Comparison of ENCODE assay signal across 8 mouse cellular contexts in the genomic region with DNA sequence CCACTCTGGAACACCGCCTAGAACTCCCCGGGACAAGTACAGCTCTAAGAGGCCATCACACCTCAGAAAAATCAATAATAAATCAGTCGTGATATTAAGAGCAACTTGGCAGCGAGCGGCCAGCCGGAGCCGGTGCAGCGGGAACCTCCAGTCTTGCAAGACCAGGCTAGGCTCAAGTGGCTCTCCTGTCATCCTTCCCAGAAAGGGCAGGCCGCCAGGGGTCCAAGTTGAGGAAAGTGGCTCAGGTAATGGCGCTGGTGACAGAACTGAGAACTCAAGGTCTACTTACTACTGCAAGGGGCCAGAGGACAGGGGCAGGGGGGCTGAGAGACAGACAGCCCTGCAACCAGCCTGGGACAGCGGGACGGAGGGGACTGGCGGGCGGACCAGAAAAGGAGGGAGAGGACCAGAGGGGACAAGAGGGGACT. TPM values are rescaled to one million over a fixed set of nuclear protein-coding genes. Genes with fewer than 3 reads are reported as not detected.
DNase-seq lines count a peak whose midpoint lies in the region; ATAC-seq lines count a peak whose summit lies in the region.

No protein-coding gene starts in this region.

- no peak for ATAC-seq in frontal cortex, adult (ENCODE audit: low TSS enrichment)
- peak; percentile 18; the same call in 1 of the 2 replicates for ATAC-seq in cerebellum, adult (ENCODE audit: insufficient number of reproducible peaks, low FRiP score, low TSS enrichment)
- ATAC-seq in forebrain, embryonic 13.5 days: peak; percentile 55; the same call in 1 of the 2 replicates
- ATAC-seq in hindbrain, embryonic 15.5 days (ENCODE audit: low FRiP score, low read depth): peak; percentile 62
- no peak for ATAC-seq in limb, embryonic 15.5 days (ENCODE audit: insufficient number of reproducible peaks, low FRiP score, low TSS enrichment, low read depth)

- H3K9ac ChIP-seq in forebrain, embryonic 13.5 days: peak overlapping the region; percentile 72
- H3K9ac ChIP-seq in hindbrain, embryonic 15.5 days: peak overlapping the region; percentile 72
- H3K9ac ChIP-seq in limb, embryonic 15.5 days: peak overlapping the region; percentile 61; the same call in 1 of the 2 replicates

- peak overlapping the region; percentile 60 for H3K4me3 ChIP-seq in forebrain, embryonic 13.5 days
- peak overlapping the region; percentile 78 for H3K4me3 ChIP-seq in hindbrain, embryonic 15.5 days
- peak overlapping the region; percentile 69 for H3K4me3 ChIP-seq in limb, embryonic 15.5 days

- peak overlapping the region; percentile 78 for H3K4me2 ChIP-seq in forebrain, embryonic 13.5 days
- H3K4me2 ChIP-seq in hindbrain, embryonic 15.5 days: peak overlapping the region; percentile 76
- H3K4me2 ChIP-seq in limb, embryonic 15.5 days: peak overlapping the region; percentile 84

- no peak overlapping the region for H3K27ac ChIP-seq in forebrain, embryonic 13.5 days
- peak overlapping the region; percentile 75 for H3K27ac ChIP-seq in hindbrain, embryonic 15.5 days (replicated peaks)
- H3K27ac ChIP-seq in limb, embryonic 15.5 days: no peak overlapping the region; the same call in 1 of the 2 replicates

- H3K9me3 ChIP-seq in forebrain, embryonic 13.5 days (replicated peaks): no peaks in the 10 kb centered on the region
- no peaks in the 10 kb centered on the region for H3K9me3 ChIP-seq in hindbrain, embryonic 15.5 days
- H3K9me3 ChIP-seq in limb, embryonic 15.5 days: no peaks in the 10 kb centered on the region

- peaks cover 11% of the 10 kb centered on the region for H3K4me1 ChIP-seq in forebrain, embryonic 13.5 days
- H3K4me1 ChIP-seq in hindbrain, embryonic 15.5 days (replicated peaks): peaks cover 35% of the 10 kb centered on the region
- H3K4me1 ChIP-seq in limb, embryonic 15.5 days: peaks cover 17% of the 10 kb centered on the region

- H3K36me3 ChIP-seq in forebrain, embryonic 13.5 days (ENCODE audit: poor library complexity, severe bottlenecking): no peaks in the 10 kb centered on the region
- H3K36me3 ChIP-seq in hindbrain, embryonic 15.5 days: no peaks in the 10 kb centered on the region
- H3K36me3 ChIP-seq in limb, embryonic 15.5 days: no peaks in the 10 kb centered on the region

- WGBS in forebrain, embryonic 13.5 days: 4% methylated on average over 14 of the region's 14 CpGs
- 3% methylated on average over 13 of the region's 14 CpGs for WGBS in hindbrain, embryonic 15.5 days
- WGBS in limb, embryonic 15.5 days: 3% methylated on average over 14 of the region's 14 CpGs

- DNase-seq in frontal cortex, postnatal 10 days (ENCODE audit: low spot score in 2 of 2): peak; percentile 38 to 51
- DNase-seq in neural tube, embryonic 10.5 days (ENCODE audit: extremely low spot score, low spot score): peak; percentile 56
- no peak for DNase-seq in natural killer cell, adult 2 months (ENCODE audit: low spot score in 2 of 2)

- H3K27me3 ChIP-seq in forebrain, embryonic 13.5 days: peaks cover 23% of the 10 kb centered on the region
- H3K27me3 ChIP-seq in hindbrain, embryonic 15.5 days: no peaks in the 10 kb centered on the region
- 0 out of 2 replicates have a peak, but pooled peaks cover 4% of the 10 kb centered on the region for H3K27me3 ChIP-seq in limb, embryonic 15.5 days

RNA-seq across cellular contexts. Expression of a gene that starts 0.8 kb away (rescaled TPM):
- 8.1 and 8.7 TPM in 2 replicates for polyA plus RNA-seq in forebrain, embryonic 13.5 days (2015; fragmentation: Nextera tagmentation; extraction: Ambion mirVana)
- polyA plus RNA-seq in hindbrain, embryonic 15.5 days (2015; fragmentation: Nextera tagmentation; extraction: Ambion mirVana): 24.3 and 24.6 TPM in 2 replicates
- polyA plus RNA-seq in limb, embryonic 15.5 days (2015; fragmentation: Nextera tagmentation; extraction: Ambion mirVana): 7.2 and 7.8 TPM in 2 replicates

RNA-seq across cellular contexts. Expression of a gene that starts 55.1 kb away (rescaled TPM):
- not detected in 2 replicates for polyA plus RNA-seq in forebrain, embryonic 13.5 days (2015; fragmentation: Nextera tagmentation; extraction: Ambion mirVana)
- not detected in 2 replicates for polyA plus RNA-seq in hindbrain, embryonic 15.5 days (2015; fragmentation: Nextera tagmentation; extraction: Ambion mirVana)
- not detected in 2 replicates for polyA plus RNA-seq in limb, embryonic 15.5 days (2015; fragmentation: Nextera tagmentation; extraction: Ambion mirVana)

Comparison
In these comparisons a context has a peak if more than half of its experiments do, and no peak if none do; other contexts are left out.
1. DNase-seq: peak in frontal cortex, postnatal 10 days (2 of 2) and neural tube, embryonic 10.5 days (single experiment); none in natural killer cell, adult 2 months (0 of 2).
2. ATAC-seq: peak in cerebellum, adult (single experiment), forebrain, embryonic 13.5 days (single experiment) and hindbrain, embryonic 15.5 days (single experiment); none in frontal cortex, adult (single experiment) and limb, embryonic 15.5 days (single experiment).
3. Peak in every context shown above with its lines, with median percentiles within 50 percentile points of each other: H3K4me2 ChIP-seq, H3K4me3 ChIP-seq and H3K9ac ChIP-seq.